Mouse (Mus musculus) kidney, postnatal 25 days (tissue): ENCODE results near the gene Cyp2d9.
"Not testable (repeated sequence)": the region's sequence is repeated elsewhere in the genome, so short reads cannot be mapped to it uniquely, and the experiment has no call there.

ENCODE experiments used
- DNase-seq, 2 experiments: peaks; one replicate each; pipeline ENCODE4 v3.0.0; 2021; ENCODE audit warnings: mixed read lengths in 2 of 2

Cyp2d9 gene

GRCm38 (mm10) chr15:82433137-82433536 lies at the start of gene Cyp2d9:
TSS of gene Cyp2d9 (plus strand) at chr15:82433437.
- DNase-seq, result no peak

GRCm38 (mm10) chr15:82385729-82386128 lies 47.5 kb upstream of the Cyp2d9 start:
- DNase-seq, result no peak

GRCm38 (mm10) chr15:82389916-82390315 lies 43.3 kb upstream of the Cyp2d9 start:
- not testable (repeated sequence) for DNase-seq

- DNase-seq, result not testable (repeated sequence)
Measured at GRCm38 (mm10) chr15:82393922-82394321, 39.3 kb upstream of the Cyp2d9 start, which contains the start of gene Cyp2d11. TSS of gene Cyp2d11 (minus strand) at chr15:82394022.

- not testable (repeated sequence) for DNase-seq
Measured at GRCm38 (mm10) chr15:82395955-82396354, 37.3 kb upstream of the Cyp2d9 start.

GRCm38 (mm10) chr15:82401516-82401915 lies 31.7 kb upstream of the Cyp2d9 start:
- no peak for DNase-seq

- DNase-seq, result no peak
Measured at GRCm38 (mm10) chr15:82402106-82402505, 31.1 kb upstream of the Cyp2d9 start.

- DNase-seq, result no peak
Measured at GRCm38 (mm10) chr15:82402741-82403140, 30.5 kb upstream of the Cyp2d9 start.

- DNase-seq, result no peak
Measured at GRCm38 (mm10) chr15:82403606-82404005, 29.6 kb upstream of the Cyp2d9 start.

- DNase-seq, result no peak
Measured at GRCm38 (mm10) chr15:82404163-82404562, 29.1 kb upstream of the Cyp2d9 start.

- DNase-seq, result no peak
Measured at GRCm38 (mm10) chr15:82406981-82407380, 26.3 kb upstream of the Cyp2d9 start, which contains the start of gene Cyp2d10. TSS of gene Cyp2d10 (minus strand) at chr15:82407195.

GRCm38 (mm10) chr15:82407536-82407935 lies 25.7 kb upstream of the Cyp2d9 start:
- DNase-seq, result no peak

- peak; percentile 93 for DNase-seq
Measured at GRCm38 (mm10) chr15:82416797-82417789, 16.1 kb upstream of the Cyp2d9 start.

- no peak for DNase-seq
Measured at GRCm38 (mm10) chr15:82418616-82419015, 14.6 kb upstream of the Cyp2d9 start.

- DNase-seq, result no peak
Measured at GRCm38 (mm10) chr15:82422935-82423334, 10.3 kb upstream of the Cyp2d9 start.

- no peak for DNase-seq
Measured at GRCm38 (mm10) chr15:82423471-82423870, 9.8 kb upstream of the Cyp2d9 start.

- no peak for DNase-seq
Measured at GRCm38 (mm10) chr15:82433621-82434020, 384 bp downstream of the Cyp2d9 start.

- DNase-seq, result no peak
Measured at GRCm38 (mm10) chr15:82434541-82434940, 1.3 kb downstream of the Cyp2d9 start.

GRCm38 (mm10) chr15:82435011-82435410 lies 1.8 kb downstream of the Cyp2d9 start:
- no peak for DNase-seq

GRCm38 (mm10) chr15:82435606-82436005 lies 2.4 kb downstream of the Cyp2d9 start:
- no peak for DNase-seq

GRCm38 (mm10) chr15:82437975-82438617 lies 4.9 kb downstream of the Cyp2d9 start:
- peak; percentile 45 to 67 for DNase-seq

GRCm38 (mm10) chr15:82443658-82444057 lies 10.4 kb downstream of the Cyp2d9 start:
- no peak for DNase-seq

- no peak for DNase-seq
Measured at GRCm38 (mm10) chr15:82445196-82445595, 12.0 kb downstream of the Cyp2d9 start.

- not testable (repeated sequence) for DNase-seq
Measured at GRCm38 (mm10) chr15:82450045-82450444, 16.8 kb downstream of the Cyp2d9 start.
